21 mouse cellular contexts compared by ENCODE assay signal in genomic region chr1:180956401-180956800, GRCm38 (mm10).
"Had no signal": no experiment of that assay in that cellular context is flagged by ENCODE, and none has a peak within 500 bp of the region (broad histone marks: within the 10 kb centered on the region; RNA-seq: fewer than 3 reads in every experiment).

No protein-coding gene starts in this region.

- H3K4me3 ChIP-seq: intestine, embryonic 15.5 days; kidney, embryonic 15.5 days; layer of hippocampus, adult 2 months; limb, embryonic 10.5 days; limb, embryonic 13.5 days; midbrain, embryonic 12.5 days; midbrain, embryonic 15.5 days; neural tube, embryonic 12.5 days; neural tube, embryonic 15.5 days had no signal

- DNase-seq: layer of hippocampus, adult 9-11 months; right cerebral cortex, adult 18-20 months; right cerebral cortex, postnatal 14 days; right cerebral cortex, postnatal 4 days; thymus, adult 2 months; thymus, postnatal 14 days; thymus, postnatal 4 days had no signal

- H3K9ac ChIP-seq: intestine, embryonic 15.5 days; kidney, embryonic 15.5 days; limb, embryonic 13.5 days; liver, embryonic 14.5 days; liver, postnatal 0 days; lung, embryonic 14.5 days; midbrain, embryonic 12.5 days; midbrain, embryonic 15.5 days; neural tube, embryonic 12.5 days; neural tube, embryonic 15.5 days had no signal

- H3K27ac ChIP-seq: intestine, embryonic 15.5 days; kidney, embryonic 15.5 days; layer of hippocampus, adult 2 months; limb, embryonic 10.5 days; limb, embryonic 13.5 days; liver, embryonic 14.5 days; macrophage; midbrain, embryonic 12.5 days; midbrain, embryonic 15.5 days; neural tube, embryonic 12.5 days; neural tube, embryonic 15.5 days; stomach, postnatal 0 days had no signal

- H3K36me3 ChIP-seq: midbrain, embryonic 12.5 days; midbrain, embryonic 15.5 days; neural tube, embryonic 12.5 days; neural tube, embryonic 15.5 days had no signal

- H3K4me2 ChIP-seq: intestine, embryonic 15.5 days; kidney, embryonic 15.5 days; limb, embryonic 13.5 days; lung, embryonic 14.5 days; midbrain, embryonic 12.5 days; midbrain, embryonic 15.5 days; neural tube, embryonic 12.5 days; neural tube, embryonic 15.5 days had no signal

- ATAC-seq: intestine, embryonic 15.5 days; midbrain, embryonic 15.5 days had no signal

- H3K9me3 ChIP-seq: intestine, embryonic 15.5 days; kidney, embryonic 15.5 days; limb, embryonic 10.5 days; limb, embryonic 13.5 days; midbrain, embryonic 12.5 days; midbrain, embryonic 15.5 days; neural tube, embryonic 12.5 days; neural tube, embryonic 15.5 days had no signal

- H3K4me1 ChIP-seq: midbrain, embryonic 12.5 days; midbrain, embryonic 15.5 days; neural tube, embryonic 12.5 days; neural tube, embryonic 15.5 days had no signal

- H3K27me3 ChIP-seq: intestine, embryonic 15.5 days; kidney, embryonic 15.5 days; limb, embryonic 13.5 days; midbrain, embryonic 12.5 days; midbrain, embryonic 15.5 days; neural tube, embryonic 12.5 days; neural tube, embryonic 15.5 days had no signal
